Mouse (Mus musculus) heart, adult 2 months (tissue): ENCODE results near the gene Olfr877. TPM values are rescaled to one million over a fixed set of nuclear protein-coding genes. Genes with fewer than 3 reads are reported as not detected.
A peak's percentile ranks its signal among the peaks of the same experiment; 100 is the strongest.

ENCODE experiments used
- DNase-seq, 2 experiments: peaks; one replicate each; pipeline ENCODE4 v3.0.0; 2021
- H3K27ac ChIP-seq: fragments of 200-600 bp; 2 replicates; pipeline ENCODE4 v1.8.1; 2022
- H3K27me3 ChIP-seq: fragments of 200-500 bp; 2 replicates; pipeline ENCODE4 v1.6.1; 2012; ENCODE audit warnings: mild to moderate bottlenecking, low read length, inconsistent platforms, mixed read lengths; ENCODE audit not compliant: control insufficient read depth, insufficient read depth
- H3K36me3 ChIP-seq: fragments of 200-500 bp; 2 replicates; pipeline ENCODE4 v1.6.1; 2012; ENCODE audit warnings: low read length, inconsistent platforms; ENCODE audit not compliant: control insufficient read depth, insufficient read depth
- H3K4me1 ChIP-seq: fragments of 200-500 bp; 2 replicates; pipeline ENCODE4 v1.6.1; 2011; ENCODE audit warnings: low read length; ENCODE audit not compliant: control insufficient read depth, insufficient read depth
- H3K4me3 ChIP-seq: fragments of 200-600 bp; 2 replicates; pipeline ENCODE4 v1.8.1; 2022
- H3K79me2 ChIP-seq: fragments of 200-500 bp; replicated peaks from 2 replicates; pipeline ENCODE4 v1.6.1; 2012; ENCODE audit warnings: mild to moderate bottlenecking, inconsistent platforms, low read length, moderate library complexity, mixed read lengths; ENCODE audit not compliant: control insufficient read depth, insufficient read depth
- H3K9ac ChIP-seq: fragments of 200-500 bp; 2 replicates; pipeline ENCODE4 v1.6.1; 2012; ENCODE audit warnings: low read depth, mild to moderate bottlenecking, control low read depth, inconsistent platforms, low read length, mixed read lengths
- CTCF ChIP-seq: fragments of 200-600 bp; IDR thresholded peaks from 2 replicates; pipeline ENCODE4 v1.8.1; 2022; ENCODE audit warnings: antibody characterized with exemption, mild to moderate bottlenecking, moderate library complexity
- EP300 ChIP-seq: fragments of 200-500 bp; IDR thresholded peaks from 2 replicates; pipeline ENCODE4 v1.6.1; 2011; ENCODE audit warnings: low read depth, low read length, control low read depth; ENCODE audit not compliant: insufficient read depth
- POLR2A ChIP-seq: fragments of 200-500 bp; IDR thresholded peaks from 2 replicates; pipeline ENCODE4 v1.6.1; 2011; ENCODE audit warnings: mild to moderate bottlenecking, low read depth, low read length, control low read depth; ENCODE audit not compliant: insufficient read depth
- whole genome bisulfite sequencing: fragments of 180-500 bp; shearing (Covaris S2); methylation state at CpG from one replicate; pipeline ENCODE4 v1.1.7; 2018; 5-methylcytosine and 5-hydroxymethylcytosine counted together
- intact Hi-C: fragments of 180-260 bp; cut with DNase I; formaldehyde crosslinking; loops from one replicate; pipeline ENCODE4 v1.15.1; 2025
- long read RNA-seq: library from polyadenylated mRNA; stranded (forward); transcript quantifications from one replicate; pipeline ENCODE4 v2.0.0, GENCODE M21; 2021
- polyA plus RNA-seq: library from polyadenylated mRNA; depleted of rRNA; stranded (reverse); fragments of >200 nt; gene quantifications from 2 replicates; pipeline ENCODE4 v1.2.3, GENCODE M21; 2012; rRNA removed
- total RNA-seq, 2 experiments: library from RNA; stranded (reverse); gene quantifications; 2 replicates each; pipeline ENCODE4 v1.2.3; 2021

The Olfr877 gene
- total RNA-seq (not detected), polyA plus RNA-seq (not detected in 2 replicates)
- long read RNA-seq, result 0 reads

DNA sequence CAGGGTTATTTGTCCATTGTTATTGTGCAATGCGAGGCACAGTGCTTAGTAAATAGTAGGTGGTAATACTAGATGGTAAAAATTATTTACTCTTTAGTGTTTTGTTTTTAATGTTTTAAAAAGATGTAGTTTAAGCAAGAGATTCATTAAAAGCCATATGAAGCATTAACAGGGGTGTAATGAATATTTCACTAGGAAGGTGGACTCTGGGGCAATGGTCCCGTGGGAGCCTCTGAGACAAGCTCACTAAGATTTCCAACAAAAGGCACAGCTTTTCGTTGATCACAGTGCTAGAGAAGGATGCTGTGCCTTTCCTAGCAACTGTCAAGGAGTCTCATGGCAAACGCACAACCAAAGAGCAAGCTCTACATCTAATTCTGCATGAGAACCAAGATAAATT, at the start of gene Olfr877:
Gene Olfr877 (plus strand): TSS at position 301 of the 400 bp plus-strand sequence.
- H3K27me3 ChIP-seq, result no peaks in the 10 kb centered on the region
- H3K4me1 ChIP-seq, result no peaks in the 10 kb centered on the region
- no peak within 1 kb of the TSS for H3K27ac ChIP-seq
- no peak for TF ChIP-seq POLR2A
- no peak for TF ChIP-seq EP300
- no peak for TF ChIP-seq CTCF
- H3K9ac ChIP-seq, result no peak within 1 kb of the TSS
- 64% methylated on average over 4 of the region's 4 CpGs for WGBS
- DNase-seq, result no peak
- no peaks in the 10 kb centered on the region for H3K36me3 ChIP-seq
- no peaks in the 10 kb centered on the region for H3K79me2 ChIP-seq
- H3K4me3 ChIP-seq, result no peak within 1 kb of the TSS
- intact Hi-C loops, result no loop called here

DNA sequence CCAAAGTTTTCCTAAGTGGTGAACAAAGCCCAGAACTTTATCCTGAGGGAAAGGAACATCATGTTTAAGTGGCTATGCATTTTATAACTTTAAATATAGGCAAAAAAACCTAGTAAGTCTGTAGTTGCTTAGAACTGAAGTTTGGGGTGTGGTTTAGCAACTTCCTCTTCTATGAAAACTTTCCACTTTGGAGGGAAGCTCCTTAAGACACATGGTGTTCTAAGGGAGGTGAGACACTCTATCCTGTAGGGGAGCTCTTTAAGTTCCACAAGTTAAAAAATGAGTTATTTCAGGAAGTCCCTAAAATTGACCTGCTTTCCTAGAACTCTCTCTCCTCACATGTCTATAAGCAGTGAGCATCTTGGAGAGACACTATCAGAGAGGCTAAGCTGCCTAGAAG, 46.8 kb upstream of the Olfr877 start:
- intact Hi-C loops, result no loop called here
- Histone ChIP-seq H3K27ac (no peak overlapping the region), H3K9ac (no peak overlapping the region), H3K4me1 (no peaks in the 10 kb centered on the region), H3K27me3 (no peaks in the 10 kb centered on the region), H3K79me2 (no peaks in the 10 kb centered on the region), H3K36me3 (no peaks in the 10 kb centered on the region), H3K4me3 (no peak overlapping the region)
- no peak for DNase-seq
- TF ChIP-seq EP300 (no peak), CTCF (no peak), POLR2A (no peak)

DNA sequence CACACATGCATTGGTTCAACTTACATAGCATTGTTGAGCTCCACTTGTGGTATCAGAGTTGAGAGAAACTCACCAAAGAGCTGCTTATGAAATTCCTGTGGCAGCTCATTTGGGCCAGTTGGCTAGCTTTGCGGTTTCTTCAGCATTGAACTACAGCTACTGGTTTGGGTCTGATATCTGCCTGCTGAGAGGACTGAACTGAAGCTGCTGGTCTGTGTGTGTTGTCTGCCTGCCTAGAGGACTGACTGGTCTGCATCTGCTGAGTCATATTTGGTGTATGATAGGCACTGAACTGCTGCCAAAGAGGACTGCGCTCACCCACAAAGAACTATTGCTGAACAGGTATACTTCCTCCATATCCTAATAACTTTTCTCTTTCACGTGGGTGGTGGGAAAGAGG, 45.6 kb upstream of the Olfr877 start:
- H3K79me2 ChIP-seq, result no peaks in the 10 kb centered on the region
- H3K27ac ChIP-seq, result no peak overlapping the region
- H3K4me1 ChIP-seq, result no peaks in the 10 kb centered on the region
- H3K9ac ChIP-seq, result no peak overlapping the region
- 52% methylated on average over 3 of the region's 3 CpGs for WGBS
- intact Hi-C loops, result no loop called here
- no peak for DNase-seq
- H3K36me3 ChIP-seq, result no peaks in the 10 kb centered on the region
- no peaks in the 10 kb centered on the region for H3K27me3 ChIP-seq
- H3K4me3 ChIP-seq, result no peak overlapping the region
- TF ChIP-seq CTCF (no peak), EP300 (no peak), POLR2A (no peak)

DNA sequence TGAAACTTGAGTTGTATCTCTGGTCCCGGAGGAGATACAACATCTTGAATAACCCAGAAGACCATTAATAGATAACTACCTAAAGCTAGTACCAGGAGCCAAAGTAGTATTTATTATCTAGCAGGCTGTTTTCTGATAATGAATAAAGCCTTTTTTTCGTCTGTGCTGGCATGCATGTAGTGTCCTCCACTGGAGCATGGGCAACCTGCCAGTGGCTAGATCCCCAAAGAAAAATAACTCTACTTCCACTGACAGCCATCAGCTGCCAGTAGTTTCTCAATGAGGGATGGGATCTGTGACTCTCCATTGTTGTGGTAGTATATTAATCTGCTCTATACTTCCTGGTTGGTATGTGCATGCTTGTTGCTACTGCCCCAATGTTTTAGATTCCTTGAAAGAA, 45.1 kb upstream of the Olfr877 start:
- WGBS, result 22% methylated on average over 2 of the region's 2 CpGs
- Histone ChIP-seq H3K27ac (no peak overlapping the region), H3K4me1 (no peaks in the 10 kb centered on the region), H3K27me3 (no peaks in the 10 kb centered on the region), H3K36me3 (no peaks in the 10 kb centered on the region), H3K9ac (no peak overlapping the region), H3K4me3 (no peak overlapping the region), H3K79me2 (no peaks in the 10 kb centered on the region)
- TF ChIP-seq POLR2A (no peak), CTCF (no peak), EP300 (no peak)
- DNase-seq, result peak in 1 of 2 experiments; percentile 4
- intact Hi-C loops, result no loop called here

DNA sequence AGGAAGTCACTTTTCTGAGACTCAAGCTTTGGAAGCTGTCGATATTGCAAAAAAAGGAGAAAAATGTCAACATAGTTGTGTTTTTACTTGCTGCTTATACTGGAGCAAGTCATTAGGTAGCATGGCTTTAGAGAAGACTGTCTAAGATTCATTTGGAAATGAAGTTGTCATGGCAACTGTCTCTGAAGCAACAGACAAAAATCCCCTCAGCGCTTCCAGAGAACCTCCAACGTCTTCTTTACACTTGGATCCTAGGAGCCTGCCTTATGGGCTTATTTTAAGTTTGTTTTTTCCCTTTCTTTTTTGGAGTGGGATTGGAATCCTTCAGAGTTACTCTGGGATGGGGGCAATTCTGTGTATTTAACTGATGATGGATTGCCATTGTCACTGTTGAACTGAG, 39.4 kb upstream of the Olfr877 start:
- H3K4me1 ChIP-seq, result no peaks in the 10 kb centered on the region
- H3K27ac ChIP-seq, result no peak overlapping the region
- no peak for TF ChIP-seq CTCF
- TF ChIP-seq POLR2A, result no peak
- no peak for TF ChIP-seq EP300
- no peaks in the 10 kb centered on the region for H3K36me3 ChIP-seq
- WGBS, result 84% methylated on average over 3 of the region's 3 CpGs
- DNase-seq, result no peak
- H3K4me3 ChIP-seq, result no peak overlapping the region
- intact Hi-C loops, result no loop called here
- H3K79me2 ChIP-seq, result no peaks in the 10 kb centered on the region
- H3K27me3 ChIP-seq, result no peaks in the 10 kb centered on the region
- H3K9ac ChIP-seq, result no peak overlapping the region

DNA sequence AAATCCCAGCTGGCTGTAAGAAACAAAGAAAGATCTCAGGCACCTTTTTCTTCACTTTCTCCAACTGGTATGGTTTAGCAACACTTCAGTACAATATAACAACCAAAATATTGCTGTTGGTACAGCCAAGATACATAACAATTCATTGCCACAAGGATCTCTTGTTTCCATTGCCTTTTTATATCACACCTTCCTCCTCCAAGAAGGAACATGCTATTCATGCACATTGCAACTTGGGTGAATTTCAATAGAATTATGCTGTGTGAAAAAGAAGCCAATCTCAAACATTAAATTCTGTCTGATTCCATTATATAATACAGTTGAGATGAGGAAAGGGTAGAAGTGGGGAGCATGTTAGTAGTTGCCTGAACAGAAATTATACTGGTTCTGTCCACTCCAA, 24.2 kb upstream of the Olfr877 start:
- no peaks in the 10 kb centered on the region for H3K79me2 ChIP-seq
- no peaks in the 10 kb centered on the region for H3K4me1 ChIP-seq
- no peak overlapping the region for H3K9ac ChIP-seq
- no peak overlapping the region for H3K27ac ChIP-seq
- no peaks in the 10 kb centered on the region for H3K36me3 ChIP-seq
- intact Hi-C loops, result no loop called here
- TF ChIP-seq EP300 (no peak), POLR2A (no peak), CTCF (no peak)
- no peak overlapping the region for H3K4me3 ChIP-seq
- no peaks in the 10 kb centered on the region for H3K27me3 ChIP-seq
- no peak for DNase-seq
